Mouse (Mus musculus): ENCODE measurements around the gene Gm3558. TPM values are rescaled to one million over a fixed set of nuclear protein-coding genes. Genes with fewer than 3 reads are reported as not detected.

The Gm3558 gene
- total RNA-seq (2023), result not detected

GRCm38 (mm10) chr14:7568382-7568781, at the start of gene Gm3558:
TSS of gene Gm3558 (minus strand) at chr14:7568566.

DNA sequence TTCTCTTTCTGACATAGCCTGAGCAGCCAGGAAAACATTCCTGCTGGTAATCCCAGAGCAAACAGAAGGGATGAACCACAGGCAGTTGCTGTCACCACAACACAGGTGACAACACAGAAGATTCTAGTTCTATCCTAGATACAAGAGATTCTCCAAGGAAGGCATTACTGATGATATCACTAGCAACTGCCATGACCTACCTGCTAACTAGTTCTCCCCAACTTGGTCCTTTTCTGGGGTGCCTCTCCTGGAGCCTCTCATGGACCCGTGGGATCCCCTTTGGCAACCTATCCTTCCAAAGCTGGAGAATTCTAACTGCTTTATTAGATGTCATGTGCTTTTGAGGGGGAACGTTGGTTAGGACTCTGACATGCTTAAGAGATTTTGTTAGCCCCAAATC, 27.1 kb upstream of the Gm3558 start, which contains the start of gene Gm10338:
Gene Gm10338, minus strand, starts transcription at position 101 of the 400 bp plus-strand sequence.

Other genes starting within 250 kb of the Gm3558 start
- gene Gm5797, start 236.2 kb downstream of the Gm3558 start, total RNA-seq (2023), result not detected
- gene Gm8374, start 203.4 kb downstream of the Gm3558 start, total RNA-seq (2023), result not detected
- gene Gm3755, start 117.6 kb downstream of the Gm3558 start, total RNA-seq (2023), result not detected
- not detected for gene Gm3752, start 84.8 kb downstream of the Gm3558 start, total RNA-seq (2023)
- gene Gm10338, start 27.0 kb upstream of the Gm3558 start, total RNA-seq (2023), result not detected
- not detected for gene Gm10128, start 75.4 kb upstream of the Gm3558 start, total RNA-seq (2023)
- gene Gm26661, start 223.0 kb upstream of the Gm3558 start, total RNA-seq (2023), result not detected
- gene Flnb, start 249.4 kb upstream of the Gm3558 start, total RNA-seq (2023), result 10 to 100 TPM in 1 of 2 experiments, 1 to 10 TPM in 1; 9.9 to 11.2 TPM